Mouse (Mus musculus) embryonic fibroblast, embryonic 13.5 days (primary cell): ENCODE data around the gene Mgat3. TPM values are rescaled to one million over a fixed set of nuclear protein-coding genes. Genes with fewer than 3 reads are reported as not detected.
A peak's percentile ranks its signal among the peaks of the same experiment; 100 is the strongest.

ENCODE experiments used
- H3K27ac ChIP-seq: 2 replicates; pipeline ENCODE4 v1.5.1; 2012; ENCODE audit warnings: low read length, control low read depth, inconsistent platforms; ENCODE audit not compliant: insufficient read depth
- H3K4me1 ChIP-seq: 2 replicates; pipeline ENCODE4 v1.6.1; 2011; ENCODE audit warnings: low read length; ENCODE audit not compliant: control insufficient read depth, insufficient read depth
- H3K4me3 ChIP-seq: 2 replicates; pipeline ENCODE4 v1.5.1; 2011; ENCODE audit warnings: mild to moderate bottlenecking, control low read depth, low read length; ENCODE audit not compliant: insufficient read depth
- CTCF ChIP-seq: IDR thresholded peaks from 2 replicates; pipeline ENCODE4 v1.5.1; 2011; ENCODE audit warnings: mild to moderate bottlenecking, control low read depth, low read length, moderate library complexity, borderline replicate concordance; ENCODE audit not compliant: insufficient read depth
- POLR2A ChIP-seq: IDR thresholded peaks from 2 replicates; pipeline ENCODE4 v1.6.1; 2011; ENCODE audit warnings: low read depth, mild to moderate bottlenecking, control low read depth, low read length, moderate library complexity
- polyA plus RNA-seq: library from polyadenylated mRNA; stranded (reverse); fragments of >200 nt; gene quantifications from 2 replicates; pipeline ENCODE4 v1.2.4, GENCODE M21; 2011; ENCODE audit warnings: low read depth; ENCODE audit not compliant: missing spikeins, insufficient read length

Mgat3 gene
- polyA plus RNA-seq, 1 experiment: 12.4 TPM

GRCm38 (mm10) chr15:80254847-80255645 lies 81.5 kb downstream of the Mgat3 start, which contains the start of gene Atf4:
TSS of gene Atf4 (plus strand) at chr15:80255184.
- Histone ChIP-seq H3K4me1 (peaks cover 7% of the 10 kb centered on the region; the same call in 1 of the 2 replicates), H3K27ac (peak within 1 kb of the TSS; percentile 98), H3K4me3 (peak within 1 kb of the TSS; percentile 90)
- TF ChIP-seq POLR2A (peak; percentile 100), CTCF (no peak)

GRCm38 (mm10) chr15:80255646-80256121 lies 82.2 kb downstream of the Mgat3 start:
- TF ChIP-seq CTCF: no peak
- TF ChIP-seq POLR2A: no peak; the same call in 1 of the 2 replicates
- Histone ChIP-seq H3K4me1 (peaks cover 7% of the 10 kb centered on the region; the same call in 1 of the 2 replicates), H3K27ac (peak overlapping the region; percentile 98), H3K4me3 (peak overlapping the region; percentile 90)

- H3K4me1 ChIP-seq: peaks cover 7% of the 10 kb centered on the region; the same call in 1 of the 2 replicates
- TF ChIP-seq CTCF (no peak), POLR2A (peak; percentile 41)
Measured at GRCm38 (mm10) chr15:80256242-80256641, 82.7 kb downstream of the Mgat3 start.

GRCm38 (mm10) chr15:80256656-80257601 lies 83.4 kb downstream of the Mgat3 start:
- H3K4me1 ChIP-seq: peaks cover 7% of the 10 kb centered on the region; the same call in 1 of the 2 replicates
- peak overlapping the region; percentile 98 for H3K27ac ChIP-seq
- peak overlapping the region; percentile 90 for H3K4me3 ChIP-seq
- TF ChIP-seq CTCF (no peak), POLR2A (peak; percentile 32)

More at GRCm38 (mm10) chr15:80256242-80256641, 82.7 kb downstream of the Mgat3 start:
- Histone ChIP-seq H3K27ac (peak overlapping the region; percentile 98), H3K4me3 (peak overlapping the region; percentile 90)

GRCm38 (mm10) chr15:80257602-80258239 lies 84.2 kb downstream of the Mgat3 start:
- H3K4me3 ChIP-seq: peak overlapping the region; percentile 90; the same call in 1 of the 2 replicates
- H3K27ac ChIP-seq: peak overlapping the region; percentile 98
- no peak for TF ChIP-seq CTCF
- peak; percentile 64 for TF ChIP-seq POLR2A
- H3K4me1 ChIP-seq: peaks cover 7% of the 10 kb centered on the region; the same call in 1 of the 2 replicates

GRCm38 (mm10) chr15:80258240-80259170 lies 85.0 kb downstream of the Mgat3 start:
- TF ChIP-seq CTCF: no peak
- peak; percentile 64 for TF ChIP-seq POLR2A
- Histone ChIP-seq H3K4me1 (peaks cover 6% of the 10 kb centered on the region; the same call in 1 of the 2 replicates), H3K27ac (peak overlapping the region; percentile 98), H3K4me3 (no peak overlapping the region)

GRCm38 (mm10) chr15:80259406-80260045 lies 86.0 kb downstream of the Mgat3 start:
- TF ChIP-seq CTCF: no peak
- no peak; the same call in 1 of the 2 replicates for TF ChIP-seq POLR2A
- Histone ChIP-seq H3K27ac (no peak overlapping the region), H3K4me3 (no peak overlapping the region), H3K4me1 (peaks cover 3% of the 10 kb centered on the region; the same call in 1 of the 2 replicates)

- TF ChIP-seq POLR2A: no peak
- TF ChIP-seq CTCF: peak; percentile 99
- no peak overlapping the region for H3K27ac ChIP-seq
Measured at GRCm38 (mm10) chr15:80260677-80261076, 87.2 kb downstream of the Mgat3 start.

More at GRCm38 (mm10) chr15:80260677-80261076, 87.2 kb downstream of the Mgat3 start:
- H3K4me3 ChIP-seq: no peak overlapping the region
- H3K4me1 ChIP-seq: peaks cover 3% of the 10 kb centered on the region; the same call in 1 of the 2 replicates
